Mouse (Mus musculus) right cerebral cortex, postnatal 10 days (tissue): ENCODE measurements around the gene Prkcq.

ENCODE experiments used
- DNase-seq, 2 experiments: peaks; one replicate each; pipeline ENCODE4 v3.0.0; 2021; ENCODE audit warnings: low spot score in 2 of 2

Gene Prkcq

DNA sequence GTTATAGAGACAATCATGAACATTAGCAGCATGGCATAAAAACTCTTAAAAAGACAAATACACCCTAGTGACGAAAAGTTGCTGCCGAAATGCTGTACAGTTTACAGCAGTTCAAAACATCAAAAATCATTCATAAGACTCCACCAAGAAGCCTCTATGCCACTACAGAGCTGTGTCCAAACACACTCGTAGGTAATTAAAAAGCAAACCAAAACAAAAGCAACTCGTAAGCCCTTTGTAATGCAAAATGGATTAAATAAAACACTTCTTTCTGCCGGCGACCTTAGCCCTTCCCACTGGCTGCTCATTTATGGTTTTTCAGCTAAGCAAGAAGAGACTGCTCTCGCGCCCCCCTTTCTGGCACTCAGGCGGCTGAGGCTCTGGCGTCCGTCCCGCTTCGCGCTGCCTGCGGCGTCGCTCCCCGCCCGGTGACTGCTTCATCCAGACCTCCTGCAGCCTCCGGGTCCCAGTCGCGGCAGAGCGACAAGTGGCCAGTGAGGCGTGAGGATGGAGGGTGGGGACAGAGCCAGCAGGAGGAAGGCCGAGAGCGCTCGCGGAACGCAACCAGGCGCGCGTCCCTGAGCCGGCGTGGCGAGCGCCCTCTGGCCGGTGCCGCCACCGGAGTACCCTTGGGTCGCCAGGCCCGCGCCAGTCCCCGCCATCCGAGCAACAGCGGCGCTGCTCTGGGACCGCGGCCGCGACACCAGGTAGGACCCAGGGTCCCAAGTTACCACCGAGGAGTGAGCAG lies at the start of gene Prkcq:
Prkcq (plus strand) TSS at position 355 of the 748 bp plus-strand sequence.
- peak; percentile 71 to 76 for DNase-seq

DNA sequence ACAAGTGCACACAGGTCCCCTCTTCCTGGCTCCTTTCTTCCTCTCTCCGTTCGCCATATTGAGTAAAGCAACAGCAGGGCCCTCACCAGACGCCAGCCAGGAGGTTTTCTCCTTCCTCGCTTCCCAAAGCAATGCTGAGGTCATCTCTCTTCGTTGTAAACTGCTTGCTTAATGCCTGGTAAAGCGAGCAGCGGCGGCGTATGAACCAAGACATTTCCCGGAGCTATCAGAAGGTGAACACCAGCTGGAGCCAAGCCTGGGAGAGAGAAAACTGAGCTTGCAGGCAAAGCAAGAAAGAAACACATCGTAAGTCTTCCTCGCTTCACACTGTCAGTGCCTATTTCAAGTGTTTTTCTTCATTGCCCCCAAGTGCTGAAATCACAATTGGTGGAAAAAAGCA lies 41.0 kb upstream of the Prkcq start:
- no peak for DNase-seq

GRCm38 (mm10) chr2:11135718-11136117 lies 36.2 kb upstream of the Prkcq start:
- no peak for DNase-seq

DNA sequence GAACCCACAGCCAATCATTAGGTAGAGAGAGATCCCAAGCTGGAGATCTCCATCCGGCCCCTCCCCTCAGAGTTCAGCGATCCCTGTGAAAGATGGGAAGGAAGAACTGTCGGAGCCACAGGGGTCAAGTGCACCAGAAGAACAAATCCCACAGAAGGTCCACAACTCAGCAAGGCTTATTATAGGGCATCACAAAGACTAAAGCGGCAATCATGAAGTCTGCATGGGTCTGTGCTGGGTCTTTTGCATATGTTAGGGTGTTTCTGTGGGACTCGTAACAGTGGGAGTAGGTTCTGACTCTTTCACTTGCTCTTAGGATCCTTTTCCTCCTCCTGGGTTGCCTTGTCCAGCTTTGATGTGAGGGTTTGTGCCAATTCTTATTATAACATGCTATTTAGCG lies 33.8 kb upstream of the Prkcq start:
- DNase-seq, result no peak

GRCm38 (mm10) chr2:11139518-11140152 lies 32.3 kb upstream of the Prkcq start:
- DNase-seq, result no peak

DNA sequence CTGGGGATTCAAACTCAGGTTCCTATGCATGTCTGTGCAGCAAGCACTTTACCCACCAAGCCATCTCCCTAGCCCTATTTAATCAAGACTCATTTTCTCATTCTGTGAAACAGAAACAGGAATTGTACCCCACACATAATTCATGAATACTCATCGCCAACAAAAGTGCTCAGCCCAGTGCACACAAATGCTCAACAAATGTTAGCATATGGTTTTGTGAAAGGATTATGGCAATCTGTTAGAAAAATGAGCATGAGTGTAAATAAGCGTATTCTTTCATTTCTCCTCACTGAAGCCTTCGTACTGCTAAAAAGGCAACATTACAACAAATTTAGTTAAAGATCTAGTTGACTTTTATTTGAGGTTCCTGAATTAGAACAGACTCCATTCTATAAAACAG lies 31.5 kb upstream of the Prkcq start:
- DNase-seq, result no peak

GRCm38 (mm10) chr2:11149091-11149490 lies 22.8 kb upstream of the Prkcq start:
- no peak for DNase-seq

DNA sequence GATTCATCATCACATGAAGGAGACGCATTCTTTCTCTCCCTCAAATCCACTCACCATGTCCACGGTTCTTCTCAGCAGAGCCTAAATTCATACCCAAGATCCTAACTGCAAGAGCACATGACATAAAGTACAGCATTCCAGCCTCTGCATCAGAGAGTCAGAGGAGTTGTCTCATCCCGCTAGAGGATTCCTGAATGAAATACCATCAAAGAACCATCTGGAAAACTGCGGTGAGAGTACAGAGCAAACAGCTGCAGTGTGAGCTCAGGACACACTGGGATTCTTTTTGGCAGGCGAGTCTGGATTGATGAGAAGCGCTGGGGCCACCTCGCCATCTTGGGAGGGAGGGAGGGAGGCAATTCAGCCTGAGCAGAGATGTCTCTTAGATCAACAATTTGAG lies 20.9 kb upstream of the Prkcq start:
- DNase-seq, result no peak

GRCm38 (mm10) chr2:11151655-11152323 lies 20.1 kb upstream of the Prkcq start:
- peak in 1 of 2 experiments; percentile 28 for DNase-seq

- DNase-seq, result no peak
Observed at GRCm38 (mm10) chr2:11159641-11160040, 12.3 kb upstream of the Prkcq start.

DNA sequence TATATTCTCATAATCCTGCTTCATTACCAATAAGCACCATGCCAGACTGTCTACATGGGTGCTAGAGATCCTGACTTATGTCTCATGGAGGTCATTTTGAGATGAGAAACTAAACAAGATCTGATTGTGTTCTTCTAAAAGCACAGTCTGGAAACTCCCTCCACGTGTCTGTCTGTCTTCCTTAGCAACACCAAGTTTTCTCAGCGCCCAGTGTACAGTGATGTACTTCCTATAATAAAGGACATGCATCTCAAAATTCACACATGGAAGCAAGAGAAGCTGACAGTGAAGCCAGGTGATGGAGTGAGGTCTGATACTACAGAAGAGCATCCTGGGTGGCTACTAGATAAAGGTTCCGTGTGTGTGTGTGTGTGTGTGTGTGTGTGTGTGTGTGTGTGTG lies 11.2 kb upstream of the Prkcq start:
- DNase-seq, result no peak

- no peak for DNase-seq
Observed at GRCm38 (mm10) chr2:11161336-11161735, 10.6 kb upstream of the Prkcq start.

- DNase-seq, result no peak
Observed at GRCm38 (mm10) chr2:11162701-11163100, 9.2 kb upstream of the Prkcq start.

GRCm38 (mm10) chr2:11164170-11164569 lies 7.7 kb upstream of the Prkcq start:
- no peak for DNase-seq

DNA sequence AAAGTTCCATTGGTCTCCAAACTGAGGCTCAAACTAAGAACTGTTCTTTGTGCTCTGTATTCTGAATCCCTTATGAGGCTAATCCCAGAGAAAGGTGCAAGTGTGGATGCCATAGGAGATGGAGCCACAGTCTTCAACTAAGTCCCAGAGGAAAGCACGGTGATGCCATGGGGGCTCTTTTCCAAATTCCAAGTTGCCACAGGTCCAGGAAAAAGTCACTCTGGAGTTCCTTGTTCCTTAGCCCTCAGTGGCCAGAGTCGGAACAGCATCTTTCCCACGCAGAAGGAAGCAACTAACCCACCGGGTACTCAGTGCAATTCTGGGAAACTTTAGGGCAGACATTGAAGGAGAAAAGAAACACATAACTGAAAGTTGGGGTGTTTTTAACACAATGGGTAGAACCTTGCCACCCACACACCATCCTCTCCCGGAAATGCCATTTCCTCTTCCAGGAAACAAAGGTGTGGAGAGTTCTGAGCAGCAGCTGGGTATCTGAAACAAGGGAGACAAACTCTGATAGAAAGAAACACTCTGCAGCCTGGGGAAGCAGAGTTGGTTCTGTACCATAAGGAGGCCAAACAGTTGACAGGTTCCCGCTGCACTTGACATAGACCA lies 2.1 kb upstream of the Prkcq start:
- no peak for DNase-seq

DNA sequence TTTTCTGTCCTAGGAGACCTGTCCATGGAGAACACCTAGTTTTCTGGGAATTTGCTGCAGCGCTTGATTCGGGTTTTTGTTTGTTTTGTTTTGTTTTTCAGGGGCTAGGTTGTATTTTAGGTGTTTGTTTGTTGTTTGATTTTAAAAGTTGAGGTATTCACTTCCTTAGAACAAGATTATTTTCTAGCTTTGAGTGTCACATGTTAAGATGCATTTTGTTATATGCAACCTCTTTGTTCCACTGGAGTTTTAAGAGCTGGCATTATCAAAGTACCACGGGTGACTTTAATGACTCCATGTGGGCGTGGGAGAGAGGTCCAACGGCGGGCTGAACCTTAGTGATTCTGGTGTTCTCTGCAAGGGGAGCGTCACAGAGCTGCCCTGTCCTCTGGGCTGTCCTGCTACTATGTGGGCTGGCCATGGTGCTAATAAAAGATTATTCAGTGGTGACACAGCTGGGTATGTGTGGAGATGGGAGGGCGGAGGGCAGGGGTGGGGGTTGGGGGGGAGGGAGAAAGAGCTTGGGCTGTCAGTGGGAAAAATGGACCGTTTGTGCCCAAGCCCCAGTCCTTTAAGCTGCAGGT lies 1.0 kb downstream of the Prkcq start:
- peak; percentile 34 to 49 for DNase-seq

- no peak for DNase-seq
Observed at GRCm38 (mm10) chr2:11173521-11173920, 1.6 kb downstream of the Prkcq start.

DNA sequence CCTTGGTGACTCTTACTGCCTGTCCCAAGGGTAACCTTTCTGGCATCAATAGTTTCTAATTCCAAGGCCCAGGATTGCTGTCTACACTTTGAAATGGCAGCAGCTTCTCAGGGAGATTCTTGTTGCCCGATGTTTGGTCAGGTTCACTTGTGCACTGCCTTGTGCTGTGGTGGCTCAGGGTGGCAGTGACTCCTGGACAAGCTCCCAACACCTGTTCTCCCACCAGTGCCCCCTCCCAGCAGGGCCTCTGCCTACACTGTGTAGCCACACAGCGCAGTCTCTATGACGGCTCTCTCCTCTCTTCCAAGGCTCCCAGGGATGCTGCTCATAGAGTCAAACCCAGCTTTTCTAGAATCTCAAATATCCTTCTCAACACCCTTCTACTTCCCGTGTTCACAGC lies 2.2 kb downstream of the Prkcq start:
- peak in 1 of 2 experiments; percentile 29 for DNase-seq

GRCm38 (mm10) chr2:11177880-11178279 lies 6.0 kb downstream of the Prkcq start:
- no peak for DNase-seq

DNA sequence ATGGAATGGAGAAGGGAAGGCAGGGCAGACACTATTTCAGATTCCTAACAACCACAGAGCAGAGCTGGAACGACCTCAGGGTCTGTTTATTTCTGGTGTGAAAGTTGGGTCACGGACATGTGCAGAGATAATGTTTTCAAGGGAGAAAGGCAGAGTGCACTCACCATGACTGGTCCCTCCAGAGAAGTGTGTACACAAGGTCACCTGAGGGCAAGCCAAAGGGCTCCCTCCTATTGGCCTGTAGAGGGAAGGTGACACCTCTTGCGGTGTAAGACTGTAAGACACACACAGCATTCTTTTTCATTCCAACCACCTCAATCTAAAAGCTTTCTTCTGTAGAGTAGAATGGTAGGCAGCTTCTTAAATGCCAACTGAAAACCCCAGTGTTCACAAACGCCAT lies 9.6 kb downstream of the Prkcq start:
- no peak for DNase-seq

DNA sequence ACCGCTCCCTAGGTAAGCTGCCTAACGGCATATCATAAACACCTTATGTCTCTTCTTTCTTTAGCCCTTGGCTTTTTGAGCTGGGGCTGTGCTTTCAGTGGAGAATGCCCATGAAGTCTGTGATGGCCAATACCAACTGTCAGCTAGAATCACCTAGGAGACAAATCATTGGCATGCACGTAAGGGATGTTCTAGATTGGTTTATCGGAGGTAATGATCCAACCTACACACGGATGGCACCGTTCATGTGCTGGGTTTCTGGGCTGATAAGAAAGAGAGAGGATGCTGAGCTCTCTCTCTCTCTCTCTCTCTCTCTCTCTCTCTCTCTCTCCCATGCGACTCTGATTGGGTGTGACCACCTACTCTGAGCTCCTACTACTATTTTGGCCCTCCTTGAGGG lies 10.2 kb downstream of the Prkcq start:
- DNase-seq, result no peak

- DNase-seq, result no peak
Observed at GRCm38 (mm10) chr2:11183991-11184390, 12.1 kb downstream of the Prkcq start.
